Mouse (Mus musculus): Measurements from ENCODE around the gene Sirt6.
A peak's percentile ranks its signal among the peaks of the same experiment; 100 is the strongest.

Sirt6 gene

GRCm38 (mm10) chr10:81626101-81626993, 1.2 kb downstream of the Sirt6 start:
- peak; percentile 32 for DNase-seq (ENCODE audit: low read depth, low spot score)

GRCm38 (mm10) chr10:81623441-81623840, 4.2 kb downstream of the Sirt6 start:
- DNase-seq (ENCODE audit: low read depth, low spot score): no peak

- no peak for DNase-seq (ENCODE audit: low read depth, low spot score)
Measured at GRCm38 (mm10) chr10:81620786-81621185, 6.8 kb downstream of the Sirt6 start.

- DNase-seq (ENCODE audit: low read depth, low spot score): no peak
Measured at GRCm38 (mm10) chr10:81619976-81620375, 7.6 kb downstream of the Sirt6 start.

GRCm38 (mm10) chr10:81615486-81615885, 12.1 kb downstream of the Sirt6 start:
- no peak for DNase-seq (ENCODE audit: low read depth, low spot score)

- DNase-seq (ENCODE audit: low read depth, low spot score): peak; percentile 51
Measured at GRCm38 (mm10) chr10:81612779-81613178, 14.8 kb downstream of the Sirt6 start.

GRCm38 (mm10) chr10:81608308-81608707, 19.3 kb downstream of the Sirt6 start:
- DNase-seq (ENCODE audit: low read depth, low spot score): no peak

- peak; percentile 99 for DNase-seq (ENCODE audit: low read depth, low spot score)
Measured at GRCm38 (mm10) chr10:81605974-81606751, 21.4 kb downstream of the Sirt6 start, which contains the start of gene BC025920. Gene BC025920 (plus strand): TSS chr10:81606270.

- no peak for DNase-seq (ENCODE audit: low read depth, low spot score)
Measured at GRCm38 (mm10) chr10:81605666-81605973, 22.0 kb downstream of the Sirt6 start.

- DNase-seq (ENCODE audit: low read depth, low spot score): peak; percentile 91
Measured at GRCm38 (mm10) chr10:81604968-81605665, 22.5 kb downstream of the Sirt6 start.

GRCm38 (mm10) chr10:81604019-81604967, 23.3 kb downstream of the Sirt6 start:
- DNase-seq (ENCODE audit: low read depth, low spot score): no peak

GRCm38 (mm10) chr10:81602741-81603151, 24.9 kb downstream of the Sirt6 start:
- peak; percentile 78 for DNase-seq (ENCODE audit: low read depth, low spot score)

GRCm38 (mm10) chr10:81601396-81601905, 26.1 kb downstream of the Sirt6 start:
- no peak for DNase-seq (ENCODE audit: low read depth, low spot score)

- DNase-seq (ENCODE audit: low read depth, low spot score): peak; percentile 78
Measured at GRCm38 (mm10) chr10:81600738-81601203, 26.8 kb downstream of the Sirt6 start, which contains the start of gene Tle6. Gene Tle6 (minus strand): TSS chr10:81601073.

- no peak for DNase-seq (ENCODE audit: low read depth, low spot score)
Measured at GRCm38 (mm10) chr10:81600096-81600495, 27.5 kb downstream of the Sirt6 start.

GRCm38 (mm10) chr10:81599630-81600029, 28.0 kb downstream of the Sirt6 start:
- DNase-seq (ENCODE audit: low read depth, low spot score): no peak

GRCm38 (mm10) chr10:81598871-81599270, 28.7 kb downstream of the Sirt6 start:
- no peak for DNase-seq (ENCODE audit: low read depth, low spot score)

GRCm38 (mm10) chr10:81598342-81598741, 29.3 kb downstream of the Sirt6 start:
- no peak for DNase-seq (ENCODE audit: low read depth, low spot score)

- DNase-seq (ENCODE audit: low read depth, low spot score): peak; percentile 96
Measured at GRCm38 (mm10) chr10:81597137-81597950, 30.3 kb downstream of the Sirt6 start.

- DNase-seq (ENCODE audit: low read depth, low spot score): peak; percentile 94
Measured at GRCm38 (mm10) chr10:81596611-81597010, 31.0 kb downstream of the Sirt6 start.

All from 3T3-L1 (cell line).